Mouse (Mus musculus) monocyte, adult 2 months (primary cell): ENCODE measurements around the gene Galr2.
A peak's percentile ranks its signal among the peaks of the same experiment; 100 is the strongest.
"Not testable (repeated sequence)": the region's sequence is repeated elsewhere in the genome, so short reads cannot be mapped to it uniquely, and the experiment has no call there.

ENCODE experiments used
- DNase-seq, 2 experiments: peaks; one replicate each; pipeline ENCODE4 v3.0.0; 2022; ENCODE audit warnings: low spot score in 2 of 2, low read depth in 1 of 2

Galr2 gene

DNA sequence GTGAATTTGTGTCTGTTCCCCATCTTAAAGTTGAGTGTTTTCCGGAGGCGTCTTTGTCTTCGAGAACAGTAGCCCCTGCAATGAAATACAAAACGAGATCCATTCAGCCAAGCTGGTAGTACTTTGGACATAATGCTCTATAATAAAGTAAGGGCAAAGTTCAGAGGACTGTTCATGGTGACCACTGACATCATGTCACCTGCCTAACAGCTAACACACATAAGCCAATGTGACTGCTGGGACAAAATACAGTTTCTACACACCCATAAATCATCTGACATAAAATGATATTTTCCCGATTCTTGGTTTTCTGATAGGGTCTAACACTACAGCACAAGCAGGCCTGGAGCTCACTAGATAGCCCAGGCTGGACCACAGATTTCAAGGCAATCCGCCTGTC lies 12.4 kb upstream of the Galr2 start:
- no peak for DNase-seq

DNA sequence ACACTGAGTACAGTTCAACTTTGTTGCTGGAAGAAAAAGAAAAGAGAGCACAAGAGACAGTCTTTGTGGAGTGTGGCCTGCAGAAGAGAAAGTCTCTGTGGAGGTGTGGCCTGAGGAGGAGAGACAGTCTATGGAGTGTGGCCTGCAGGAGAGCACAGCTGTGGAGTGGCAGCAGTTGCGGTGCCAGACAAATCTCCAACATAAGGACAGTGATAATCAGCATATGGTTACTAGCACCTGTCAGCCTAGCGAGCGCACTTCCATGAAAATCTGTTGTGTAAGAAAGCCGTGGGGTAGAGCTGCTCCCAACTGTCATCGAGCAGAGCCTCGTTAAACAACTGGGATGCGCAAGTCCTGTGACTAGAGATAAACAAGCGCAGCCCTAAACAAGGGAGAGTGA lies 11.2 kb upstream of the Galr2 start:
- DNase-seq: no peak

DNA sequence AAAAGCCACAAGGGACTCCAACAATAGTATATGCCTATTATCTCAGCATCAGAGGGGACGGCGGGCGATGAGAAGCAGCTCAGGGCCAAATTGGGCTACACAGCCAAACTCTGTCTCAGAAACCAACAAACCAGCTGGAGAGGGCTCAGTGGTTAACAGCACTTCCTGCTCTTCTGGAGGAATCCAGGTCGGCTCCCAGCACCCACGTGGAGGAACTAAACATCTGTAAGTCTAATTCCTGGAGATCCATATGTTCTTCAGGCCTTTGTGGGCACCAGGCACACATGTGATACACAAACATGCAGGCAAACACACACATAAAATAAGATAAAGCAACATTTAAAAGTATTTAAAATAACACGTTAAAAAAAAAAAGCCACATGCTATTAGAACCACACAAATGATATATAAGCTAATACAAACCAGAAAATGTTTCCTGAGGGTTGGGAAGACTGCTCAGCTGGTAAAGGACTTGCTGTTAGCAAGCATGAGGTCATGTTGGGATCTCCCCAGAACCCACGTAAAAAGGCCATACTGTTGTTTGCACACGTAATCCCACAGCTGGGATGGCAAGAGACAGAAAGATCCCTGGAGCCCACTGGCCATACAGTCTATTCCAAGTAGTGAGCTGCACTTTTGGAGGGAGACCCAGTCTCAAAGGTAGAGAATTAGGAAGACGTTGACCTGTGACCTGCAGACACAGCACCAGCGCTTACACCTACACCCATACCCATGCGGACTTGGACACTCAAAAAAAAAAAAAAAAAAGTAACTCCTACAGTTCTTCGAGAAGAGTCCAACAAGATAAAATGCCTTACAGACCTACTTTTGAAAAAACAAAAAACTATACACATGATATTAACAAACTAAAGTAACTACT lies 7.9 kb upstream of the Galr2 start:
- no peak for DNase-seq

DNA sequence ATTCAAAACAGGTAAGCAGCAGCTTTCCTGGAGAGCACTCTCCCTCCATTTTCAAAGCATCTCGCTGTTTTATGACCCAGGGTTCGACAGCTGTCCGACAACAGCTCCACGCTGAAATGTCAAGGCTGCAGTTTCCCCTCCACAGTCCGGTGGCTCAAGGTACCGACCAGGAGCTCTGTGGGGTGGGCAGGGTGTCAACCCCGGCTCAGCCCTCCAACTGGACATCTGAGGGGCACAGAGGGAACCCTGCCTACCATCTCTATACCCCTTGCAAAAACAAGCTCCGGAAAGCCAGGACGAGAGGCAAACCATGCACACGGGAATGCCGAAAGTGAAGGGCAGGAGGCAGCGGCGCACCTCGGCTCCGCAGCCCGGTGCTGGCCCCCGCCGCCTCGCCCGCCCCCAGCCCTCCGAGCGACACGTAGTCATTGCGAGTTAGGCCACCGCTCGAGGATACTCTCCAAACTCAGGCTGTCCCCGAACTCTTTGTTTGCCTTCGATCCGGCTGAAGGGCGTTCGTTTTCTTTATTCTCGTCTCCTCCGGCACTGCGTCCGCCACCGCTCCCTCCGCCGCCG lies 7.2 kb upstream of the Galr2 start:
- DNase-seq: no peak

DNA sequence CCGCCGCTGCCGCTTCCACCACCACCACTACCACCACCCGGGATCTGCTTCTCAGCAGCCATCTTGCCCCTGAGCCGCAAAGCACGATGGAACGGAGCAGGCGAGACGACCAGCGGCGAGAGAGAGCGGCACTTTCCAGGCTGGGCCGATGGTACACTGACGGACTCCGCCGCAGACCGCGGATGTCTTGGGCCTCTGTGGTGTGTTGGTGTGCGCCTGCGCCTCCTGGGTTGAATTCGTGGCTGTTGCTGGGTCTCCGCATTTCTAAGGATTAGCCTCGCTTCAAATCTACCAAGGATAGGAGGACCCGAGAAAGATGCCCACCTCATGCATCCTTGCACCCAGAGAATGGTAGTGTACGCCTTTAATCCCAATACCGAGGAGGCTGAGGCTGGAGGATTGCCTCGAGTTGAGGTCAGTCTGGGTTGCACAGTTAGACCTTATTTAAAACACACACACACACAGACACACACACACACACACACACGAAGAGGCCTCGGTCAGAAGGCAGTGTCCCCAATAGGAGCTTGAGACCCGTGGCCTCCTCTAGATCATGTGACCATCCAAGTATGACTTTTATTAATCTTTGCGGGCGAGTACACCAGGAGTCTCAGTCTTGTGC lies 6.6 kb upstream of the Galr2 start, which contains the start of gene Srp68:
Gene Srp68 (minus strand): TSS at position 173 of the 622 bp plus-strand sequence.
- peak; percentile 77 to 81 for DNase-seq

DNA sequence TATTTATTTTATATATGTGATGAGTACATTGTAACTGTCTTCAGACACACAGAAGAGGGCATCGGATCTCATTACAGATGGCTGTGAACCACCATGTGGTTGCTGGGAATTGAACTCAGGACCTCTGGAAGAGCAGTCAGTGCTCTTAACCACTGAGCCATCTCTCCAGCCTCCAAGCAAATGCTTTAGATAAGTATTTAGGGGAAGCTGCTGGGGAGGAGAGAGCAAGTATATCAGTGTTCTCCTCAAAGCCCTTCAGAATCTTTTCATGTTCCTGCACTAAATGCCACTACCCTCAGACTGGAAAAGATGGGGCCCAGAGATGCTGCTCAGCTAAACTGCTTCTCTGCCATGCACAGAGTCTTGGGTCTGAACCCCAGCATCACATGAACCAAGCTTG lies 3.6 kb upstream of the Galr2 start:
- not testable (repeated sequence) for DNase-seq

DNA sequence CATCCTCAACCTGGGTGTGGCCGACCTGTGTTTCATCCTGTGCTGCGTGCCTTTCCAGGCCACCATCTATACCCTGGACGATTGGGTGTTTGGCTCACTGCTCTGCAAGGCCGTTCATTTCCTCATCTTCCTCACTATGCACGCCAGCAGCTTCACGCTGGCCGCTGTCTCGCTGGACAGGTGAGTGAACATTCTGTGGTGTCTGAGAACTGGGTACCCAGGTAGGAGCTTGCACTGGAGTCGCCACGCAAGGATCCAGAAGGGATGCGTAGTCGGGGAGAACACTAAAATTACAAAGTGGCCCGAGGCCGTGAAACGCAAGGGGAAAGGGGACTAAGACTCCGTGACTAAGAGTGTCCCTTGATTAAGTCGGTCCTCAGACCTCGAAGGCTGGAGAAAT lies 932 bp downstream of the Galr2 start:
- DNase-seq: no peak

DNA sequence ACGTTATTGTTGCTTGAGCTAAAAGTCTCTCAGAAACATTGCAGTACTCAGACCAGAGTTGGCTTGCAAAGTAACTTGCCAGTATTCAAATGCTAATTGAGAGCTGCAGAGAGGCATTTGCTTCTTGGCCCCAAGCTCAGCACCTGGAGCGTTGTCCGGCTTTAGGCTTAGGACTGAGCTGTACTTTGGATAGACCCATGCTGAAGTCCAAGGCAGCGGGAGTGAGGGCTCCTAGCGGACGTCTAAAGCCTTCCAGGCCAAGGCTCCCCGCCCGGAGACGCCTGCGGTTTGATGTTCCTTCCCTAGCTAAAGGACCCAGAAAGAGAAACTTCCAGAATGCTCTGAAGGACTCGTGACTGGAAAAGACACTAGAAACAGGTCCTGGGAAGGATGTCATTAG lies 1.4 kb downstream of the Galr2 start:
- DNase-seq: no peak

DNA sequence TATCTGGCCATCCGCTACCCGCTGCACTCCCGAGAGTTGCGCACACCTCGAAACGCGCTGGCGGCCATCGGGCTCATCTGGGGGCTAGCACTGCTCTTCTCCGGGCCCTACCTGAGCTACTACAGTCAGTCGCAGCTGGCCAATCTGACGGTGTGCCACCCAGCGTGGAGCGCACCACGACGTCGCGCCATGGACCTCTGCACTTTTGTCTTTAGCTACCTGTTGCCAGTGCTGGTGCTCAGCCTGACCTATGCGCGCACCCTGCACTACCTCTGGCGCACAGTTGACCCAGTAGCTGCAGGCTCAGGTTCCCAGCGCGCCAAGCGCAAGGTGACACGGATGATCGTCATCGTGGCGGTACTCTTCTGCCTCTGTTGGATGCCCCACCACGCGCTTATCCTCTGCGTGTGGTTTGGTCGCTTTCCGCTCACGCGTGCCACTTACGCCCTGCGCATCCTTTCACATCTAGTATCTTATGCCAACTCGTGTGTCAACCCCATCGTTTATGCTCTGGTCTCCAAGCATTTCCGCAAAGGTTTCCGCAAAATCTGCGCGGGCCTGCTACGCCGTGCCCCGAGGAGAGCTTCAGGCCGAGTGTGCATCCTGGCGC lies 2.3 kb downstream of the Galr2 start:
- no peak for DNase-seq

DNA sequence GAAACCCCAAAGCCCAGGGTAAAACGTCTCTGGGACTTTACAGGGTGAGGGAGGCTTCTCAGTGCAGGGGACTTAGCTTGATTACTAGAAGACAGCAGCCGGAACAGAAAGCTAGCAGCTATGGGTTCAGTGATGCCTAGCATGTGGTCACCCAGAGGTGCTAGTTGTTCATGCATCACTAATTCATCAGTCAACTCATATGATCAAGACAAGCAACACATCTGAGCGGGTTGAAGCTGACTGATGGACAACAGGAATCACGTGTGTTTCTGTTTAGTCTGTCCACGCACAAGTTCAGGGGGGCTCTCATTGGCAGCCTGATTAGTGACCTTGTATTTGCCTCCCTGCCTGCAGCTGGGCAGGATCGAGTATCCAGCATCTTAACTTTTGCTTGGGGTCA lies 3.2 kb downstream of the Galr2 start:
- no peak for DNase-seq

DNA sequence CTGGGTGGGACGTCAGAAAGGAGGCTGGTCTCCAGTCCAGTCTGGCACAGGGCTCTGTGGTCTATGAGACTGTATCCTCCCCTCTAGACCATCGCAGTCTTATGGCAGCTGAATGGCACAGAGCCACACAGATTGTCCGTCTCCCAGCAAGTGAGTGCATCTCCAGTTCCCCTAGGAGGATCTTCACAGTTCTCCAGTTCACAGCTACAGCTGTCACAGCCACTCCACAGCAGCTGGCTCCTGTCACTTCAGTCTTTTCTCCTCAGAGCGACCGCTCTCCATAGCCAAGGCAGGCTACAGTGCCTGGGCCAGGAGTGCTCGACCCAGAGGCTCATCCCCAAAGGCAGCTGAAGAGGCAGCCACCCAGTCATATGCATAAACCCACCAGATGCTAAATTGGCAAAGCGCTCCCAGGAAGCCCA lies 5.0 kb downstream of the Galr2 start:
- DNase-seq: no peak

DNA sequence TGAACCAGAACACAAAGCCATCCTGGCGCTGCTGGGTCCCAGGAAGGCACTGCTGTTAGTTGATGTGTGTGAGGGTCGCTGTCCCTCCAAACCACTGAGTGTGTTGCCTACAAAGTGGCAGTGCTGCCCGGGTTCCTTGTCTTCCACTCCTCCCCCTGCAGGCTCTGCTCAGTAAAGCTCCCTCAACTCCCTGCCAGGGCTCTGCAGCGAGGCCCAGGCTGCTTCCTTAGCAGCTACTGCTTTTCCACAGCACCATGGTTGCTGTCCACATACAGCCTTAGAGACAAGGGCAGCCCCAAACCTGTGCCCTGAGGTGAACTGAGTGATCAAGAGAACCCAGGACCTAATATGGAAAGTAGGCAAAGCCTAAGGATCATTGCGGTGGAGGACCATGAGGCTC lies 6.6 kb downstream of the Galr2 start:
- DNase-seq: no peak

DNA sequence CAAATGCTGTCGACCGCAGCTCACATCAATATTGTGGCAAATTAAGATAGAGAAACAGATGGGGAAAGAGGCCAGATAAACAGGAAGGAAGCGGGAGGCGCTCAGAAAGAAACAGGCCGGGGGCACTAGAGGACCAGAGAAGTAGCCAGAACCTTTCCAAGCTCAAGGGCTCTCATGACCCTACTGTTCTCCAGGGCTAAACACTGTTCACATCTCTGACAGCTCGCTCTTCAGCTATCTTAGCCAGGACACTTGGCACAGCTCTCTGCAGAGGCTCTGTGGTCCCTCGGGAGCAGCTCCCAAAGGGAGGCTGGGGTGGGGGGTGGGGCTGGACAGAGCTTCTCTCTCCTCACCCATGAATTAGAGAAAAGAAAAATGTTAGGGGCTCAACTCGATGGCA lies 9.8 kb downstream of the Galr2 start:
- no peak for DNase-seq

DNA sequence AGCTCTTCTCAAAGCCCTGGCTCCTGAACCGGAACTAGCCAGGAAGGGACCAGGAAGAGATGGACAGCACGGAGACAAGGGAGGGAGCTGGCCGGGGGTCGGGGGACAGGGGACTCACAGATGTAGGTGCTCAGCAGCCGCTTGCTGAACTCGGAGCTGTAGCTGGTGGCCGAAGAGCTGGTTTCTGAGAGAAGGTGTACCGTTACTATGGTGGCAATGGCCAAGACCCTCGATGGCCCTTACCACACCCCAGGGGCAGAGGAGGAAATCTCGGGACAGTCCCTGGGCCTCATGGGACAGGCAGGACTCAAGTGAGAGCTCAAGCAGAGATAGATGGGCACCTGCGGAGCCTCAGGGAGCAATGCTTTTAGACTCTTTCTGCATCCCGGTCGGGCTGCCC lies 11.7 kb downstream of the Galr2 start:
- DNase-seq: no peak

DNA sequence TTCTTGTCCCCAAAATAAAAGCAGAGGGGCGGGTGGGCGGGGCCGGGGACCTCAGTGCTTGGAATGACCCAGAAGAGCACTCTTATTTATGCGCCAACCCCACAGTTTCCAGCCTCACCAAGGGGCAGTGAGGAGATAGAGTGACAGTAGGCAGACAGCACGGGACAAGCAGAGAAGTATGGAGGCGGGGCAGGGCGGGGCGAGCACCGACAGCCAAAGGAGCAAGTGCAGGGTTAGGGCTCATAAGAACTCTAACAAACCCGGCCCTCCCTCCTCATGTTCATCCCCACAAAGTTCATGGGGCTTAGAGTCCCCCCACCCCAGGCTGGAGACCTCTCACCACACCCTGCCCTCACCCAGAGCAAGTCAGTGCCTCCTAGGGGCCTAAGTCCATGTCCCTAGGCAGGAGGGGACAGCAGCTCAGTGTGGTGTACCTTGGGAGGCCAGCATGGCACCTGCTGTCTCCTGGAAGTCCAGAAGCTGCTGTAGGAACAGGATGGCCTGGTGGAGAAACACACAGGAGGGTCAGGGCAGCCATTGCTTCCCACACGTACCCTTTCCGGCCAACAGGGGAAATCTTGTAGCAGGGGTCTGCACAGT lies 12.9 kb downstream of the Galr2 start:
- no peak for DNase-seq

DNA sequence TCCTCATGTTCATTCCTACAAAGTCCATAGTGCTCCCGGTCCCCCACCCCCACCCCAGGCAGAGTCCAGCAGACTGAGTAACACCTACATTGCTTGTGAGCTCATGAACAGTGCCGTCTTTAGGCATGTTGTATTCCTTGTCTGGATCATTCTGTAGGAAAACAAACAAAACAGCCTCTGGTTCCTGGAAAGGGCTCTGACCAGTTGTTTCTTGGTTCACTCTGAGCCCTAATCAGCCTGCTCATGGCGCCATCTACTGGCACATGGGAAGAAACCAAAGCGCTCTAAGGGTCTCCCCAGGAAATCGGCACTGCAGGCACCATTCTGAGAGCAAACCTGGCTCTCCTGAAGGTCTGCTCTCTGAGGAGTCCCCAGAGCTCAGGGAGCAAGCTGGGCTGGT lies 13.6 kb downstream of the Galr2 start:
- no peak for DNase-seq

DNA sequence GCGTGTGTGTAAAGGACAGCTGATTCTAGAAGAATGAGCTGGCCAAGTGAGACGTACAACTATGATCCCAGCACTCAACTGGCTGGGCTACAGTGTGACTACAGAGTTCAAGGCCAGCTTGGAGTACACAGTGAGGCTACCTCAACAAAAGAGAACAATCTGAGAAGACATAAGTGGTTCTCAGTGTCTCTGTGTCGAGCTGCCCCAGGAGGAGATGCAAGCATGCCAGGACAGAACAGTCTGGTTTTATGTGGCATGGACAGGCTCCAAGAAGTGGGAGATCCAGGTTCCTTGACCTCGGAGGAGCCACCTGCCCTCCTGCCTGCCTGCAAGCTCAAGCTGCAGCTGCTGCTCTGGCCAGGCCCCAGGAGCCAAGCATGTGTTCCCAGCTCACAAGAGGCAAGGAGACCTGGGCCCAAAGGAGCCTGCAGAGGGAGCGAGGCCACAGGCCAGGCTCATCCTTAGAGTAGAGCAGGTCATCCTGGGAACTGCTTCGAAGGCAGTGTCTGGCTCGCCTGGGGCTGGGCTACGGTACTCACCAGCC lies 15.5 kb downstream of the Galr2 start:
- DNase-seq: no peak

DNA sequence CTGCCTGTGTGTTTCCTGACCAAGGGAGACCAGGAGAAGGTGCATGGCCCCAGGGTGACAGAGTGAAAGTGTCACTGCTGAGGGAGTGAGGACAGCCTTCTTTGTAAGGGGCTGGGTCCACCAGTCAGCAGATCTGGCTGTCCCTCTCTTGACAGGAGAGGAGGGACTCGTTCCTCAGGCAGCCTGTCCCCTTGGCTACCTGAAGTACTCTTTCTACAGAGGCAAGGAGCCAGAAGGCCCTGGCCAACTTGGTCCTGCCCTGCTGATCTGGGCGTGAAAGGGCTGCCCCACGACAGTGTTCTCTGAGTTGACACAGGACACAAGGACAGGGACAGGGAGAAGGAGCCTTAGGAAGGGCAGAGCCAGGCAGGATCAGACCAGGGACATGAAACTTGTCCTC lies 16.3 kb downstream of the Galr2 start:
- no peak for DNase-seq

DNA sequence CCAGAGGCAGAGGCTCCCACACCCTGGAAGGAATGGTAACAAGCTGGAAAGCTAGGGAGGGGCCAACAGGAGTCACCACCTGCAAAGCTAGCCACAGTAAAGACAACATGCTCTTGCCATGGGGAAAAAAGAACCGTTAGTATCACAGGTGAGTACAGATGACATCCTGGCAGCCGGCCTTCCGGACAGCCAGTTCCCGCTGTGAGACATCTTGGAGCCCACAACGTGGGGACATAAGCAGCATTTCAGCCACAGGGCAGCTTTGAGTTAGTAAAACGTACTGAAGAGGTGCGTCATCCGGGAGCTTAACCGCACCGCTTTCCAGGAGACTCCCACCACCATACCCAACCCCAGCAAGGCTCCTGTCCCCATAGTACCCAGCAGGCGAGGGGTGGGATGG lies 17.5 kb downstream of the Galr2 start:
- DNase-seq: no peak

DNA sequence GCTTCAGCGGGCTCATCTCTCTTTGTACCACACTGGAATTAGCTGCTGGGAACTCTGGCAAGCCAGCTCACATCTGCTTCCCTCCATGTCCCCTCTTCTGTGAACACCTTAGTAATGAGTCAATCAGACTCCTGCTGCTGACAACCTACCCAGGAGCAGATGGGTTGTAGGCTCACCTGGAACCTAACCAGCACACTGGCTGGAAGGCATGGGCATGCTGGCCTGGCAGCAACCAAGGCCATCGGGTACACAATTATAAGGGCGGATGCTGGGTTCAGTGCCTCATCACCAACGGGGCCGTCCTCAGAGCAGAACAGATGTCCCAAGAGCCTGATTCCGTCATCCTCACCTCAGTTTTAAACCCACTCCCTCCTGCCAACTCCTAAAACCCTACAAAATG lies 17.9 kb downstream of the Galr2 start:
- no peak for DNase-seq

DNA sequence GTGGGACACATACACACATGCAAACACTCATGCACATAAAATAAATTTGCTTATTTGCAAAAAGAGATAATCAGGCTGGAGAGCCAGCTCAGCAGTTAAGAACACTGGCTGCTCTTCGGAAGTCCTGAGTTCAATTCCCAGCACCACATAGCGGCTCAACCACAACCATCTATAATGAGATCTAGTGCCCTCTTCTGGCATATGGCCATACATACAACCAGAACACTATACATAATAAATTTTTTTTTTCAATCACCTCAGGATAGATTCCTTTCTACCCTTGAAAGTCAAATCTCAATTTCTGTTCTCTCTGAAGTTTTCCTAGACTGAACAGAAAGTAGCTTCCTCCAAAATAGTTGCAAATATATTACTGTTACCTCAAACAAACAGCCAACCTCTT lies 24.7 kb downstream of the Galr2 start:
- no peak for DNase-seq
